ENCODE assay signal across 33 mouse cellular contexts in the genomic region with DNA sequence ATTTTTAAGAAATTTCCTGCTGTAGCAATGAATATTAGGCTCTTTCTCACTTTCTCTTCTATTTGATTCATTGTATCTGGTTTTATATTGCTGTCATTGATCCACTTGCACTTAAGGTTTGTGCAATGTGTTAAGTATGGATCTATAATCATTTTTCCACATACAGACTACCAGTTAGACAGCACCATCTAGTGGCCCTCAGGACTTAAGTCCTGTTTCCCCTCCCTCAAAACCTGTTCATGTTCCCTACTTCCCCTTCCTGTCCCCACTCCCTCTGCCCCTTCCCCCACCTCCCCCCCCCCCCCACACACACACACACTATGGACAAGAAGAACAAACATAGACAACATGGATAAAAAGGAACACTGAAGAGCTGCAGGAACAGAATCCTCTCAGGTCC. TPM values are rescaled to one million over a fixed set of nuclear protein-coding genes. Genes with fewer than 3 reads are reported as not detected.
DNase-seq lines count a peak whose midpoint lies in the region; ATAC-seq and TF ChIP-seq lines count a peak whose summit lies in the region.
"Not testable (repeated sequence)": the region's sequence is repeated elsewhere in the genome, so short reads cannot be mapped to it uniquely, and the experiment has no call there.
"Had no signal": no experiment of that assay in that cellular context is flagged by ENCODE, and none has a peak within 500 bp of the region (broad histone marks: within the 10 kb centered on the region; RNA-seq: fewer than 3 reads in every experiment).

No protein-coding gene starts in this region.

- not testable (repeated sequence) for H3K79me2 ChIP-seq in CH12.LX (replicated peaks; ENCODE audit: control insufficient read depth, extremely low read depth, insufficient read depth, poor library complexity, severe bottlenecking); MEL (ENCODE audit: control insufficient read depth, insufficient read depth, low read length, poor library complexity)

- H3K9ac ChIP-seq in CH12.LX (ENCODE audit: insufficient read depth, low read depth); MEL (ENCODE audit: control insufficient read depth, low read depth, low read length, poor library complexity, severe bottlenecking); liver, postnatal 0 days (replicated peaks): not testable (repeated sequence)

- H3K4me2 ChIP-seq in CH12.LX (ENCODE audit: insufficient read depth, low read depth, poor library complexity, severe bottlenecking); liver, postnatal 0 days (ENCODE audit: low read depth, low read length): not testable (repeated sequence)

- peak in 1 of 2 experiments; percentile 17; a peak in 1 of 4 replicates for TF ChIP-seq CTCF in CH12.LX (conservative IDR thresholded peaks at IDR 0.05 in 1 of 2, IDR thresholded peaks at IDR 0.05 in 1 of 2; ENCODE audit: low read depth in 2 of 2, low read length in 2 of 2)
- peak in 2 of 3 experiments; percentile 16 to 22; a peak in 1 of 6 replicates for TF ChIP-seq CTCF in MEL (IDR thresholded peaks at IDR 0.05 in 2 of 3, conservative IDR thresholded peaks at IDR 0.05 in 1 of 3; ENCODE audit: control insufficient read depth in 1 of 3, insufficient read depth in 1 of 3, low read depth in 2 of 3, low read length in 3 of 3, poor library complexity in 1 of 3, severe bottlenecking in 1 of 3)
- peak; percentile 17; the same call in 1 of the 2 replicates for TF ChIP-seq CTCF in liver, postnatal 0 days (IDR thresholded peaks at IDR 0.05; ENCODE audit: low read depth)

- TF ChIP-seq RAD21 in CH12.LX (IDR thresholded peaks at IDR 0.05; ENCODE audit: low read depth, low read length) (peak; percentile 30), MEL (IDR thresholded peaks at IDR 0.05; ENCODE audit: low read depth, low read length) (peak; percentile 24)

- H3K9me3 ChIP-seq in CH12.LX (replicated peaks; ENCODE audit: low read length); MEL (replicated peaks; ENCODE audit: insufficient read depth, low read length); liver, postnatal 0 days (ENCODE audit: low read length): not testable (repeated sequence)

- H3K27me3 ChIP-seq in CH12.LX (replicated peaks); MEL (ENCODE audit: control insufficient read depth in 1 of 2, insufficient read depth in 2 of 2, low read length in 2 of 2); liver, postnatal 0 days (ENCODE audit: insufficient read depth, low read length); splenic B cell, adult 2 months (ENCODE audit: control insufficient read depth, insufficient read depth, low read length, poor library complexity, severe bottlenecking): not testable (repeated sequence)

- H3K4me1 ChIP-seq in CH12.LX (ENCODE audit: control insufficient read depth in 1 of 2, insufficient read depth in 2 of 2); MEL (ENCODE audit: control insufficient read depth in 1 of 2, insufficient read depth in 2 of 2, low read length in 2 of 2); liver, postnatal 0 days (ENCODE audit: insufficient read depth): not testable (repeated sequence)

- not testable (repeated sequence) for TF ChIP-seq EP300 in CH12.LX (IDR thresholded peaks at IDR 0.05; ENCODE audit: low read length); MEL (IDR thresholded peaks at IDR 0.05; ENCODE audit: low read depth in 1 of 2, low read length in 2 of 2); liver, postnatal 0 days (IDR thresholded peaks at IDR 0.05; ENCODE audit: low read depth)

- in situ Hi-C loops in CH12.LX (cut with MboI; ENCODE audit: low pct_ligation_motif_present, low pct_unique_long_range_greater_than_20kb, low sequenced_read_pairs): not testable (repeated sequence)

- DNase-seq in 416B (ENCODE audit: low read depth) (peak; percentile 57), MEL (ENCODE audit: low read depth, low spot score) (peak; percentile 15), ZHBTc4 (ENCODE audit: low read depth, low spot score) (peak; percentile 50)
- not testable (repeated sequence) for DNase-seq in CH12.LX (ENCODE audit: extremely low read depth); liver, postnatal 0 days
- DNase-seq in splenic B cell, adult 2 months (ENCODE audit: low read depth, low spot score): peak; percentile 0

- not testable (repeated sequence) for ATAC-seq in liver, postnatal 0 days

- H3K27ac ChIP-seq in CH12.LX (ENCODE audit: insufficient read depth, low read depth); MEL (ENCODE audit: control insufficient read depth, low read depth, low read length); liver, postnatal 0 days (ENCODE audit: low read depth): not testable (repeated sequence)

- H3K36me3 ChIP-seq in CH12.LX (replicated peaks in 1 of 2; ENCODE audit: control insufficient read depth in 1 of 2, insufficient read depth in 1 of 2, low read length in 1 of 2); MEL (ENCODE audit: control insufficient read depth in 1 of 2, insufficient read depth in 2 of 2, low read length in 2 of 2); liver, postnatal 0 days (replicated peaks; ENCODE audit: insufficient read depth, low read length); splenic B cell, adult 2 months (ENCODE audit: control insufficient read depth, insufficient read depth, low read length, poor library complexity, severe bottlenecking): not testable (repeated sequence)

- dilution Hi-C loops in CH12.LX (cut with MboI; ENCODE audit: extremely low pct_ligation_motif_present, extremely low pct_unique_long_range_greater_than_20kb, low sequenced_read_pairs): not testable (repeated sequence)

- not testable (repeated sequence) for H3K4me3 ChIP-seq in CH12.LX (replicated peaks in 1 of 3; ENCODE audit: low read depth in 2 of 3, low read length in 2 of 3, poor library complexity in 1 of 3); MEL (ENCODE audit: control insufficient read depth in 1 of 2, insufficient read depth in 1 of 2, low read depth in 2 of 2, low read length in 2 of 2); liver, postnatal 0 days (ENCODE audit: low read depth, low read length)

- not testable (repeated sequence) for TF ChIP-seq POLR2A in CH12.LX (IDR thresholded peaks at IDR 0.05; ENCODE audit: low read depth, low read length); MEL (IDR thresholded peaks at IDR 0.05; ENCODE audit: control insufficient read depth in 1 of 2, insufficient read depth in 1 of 2, low read depth in 1 of 2, low read length in 2 of 2, poor library complexity in 1 of 2)

TF ChIP-seq in MEL, 35 proteins besides CTCF, POLR2A, EP300 and RAD21:
- peak; percentile 11; the same call in 1 of the 2 replicates for TF ChIP-seq SMC3 (IDR thresholded peaks at IDR 0.05; ENCODE audit: low read depth, low read length)

RNA-seq across cellular contexts. Expression of gene Zfp977, which starts 3.3 kb away (rescaled TPM):
- total RNA-seq in CH12.LX (2012; rRNA removed): not detected in 2 replicates
- not detected in 2 replicates for total RNA-seq in CH12.LX (2014; rRNA removed)
- not detected in 2 replicates for polyA plus RNA-seq in CH12.LX (2012; ENCODE audit: insufficient read length, low read depth)
- total RNA-seq in MEL (2012; rRNA removed): not detected in 2 replicates
- not detected for polyA plus RNA-seq in MEL (2012; ENCODE audit: insufficient read depth in 1 of 2, insufficient read length in 2 of 2, low read depth in 1 of 2, low replicate concordance in 2 of 2, missing spikeins in 1 of 2)
- 0.14 and 0.21 TPM in 2 replicates for polyA plus RNA-seq in liver, postnatal 0 days (2015; fragmentation: Nextera tagmentation; extraction: Ambion mirVana)
- total RNA-seq: granulocyte monocyte progenitor cell, adult 5-6 weeks had no signal
- polyA plus RNA-seq: activated CD4-positive, CD25-positive, alpha-beta regulatory T cell, adult 4 months; CD4-positive, CD25-positive, alpha-beta regulatory T cell, adult 4 months had no signal

RNA-seq across cellular contexts. Expression of gene Gm21028, which starts 17.3 kb away (rescaled TPM):
- total RNA-seq in CH12.LX (2012; rRNA removed) (not detected in 2 replicates), CH12.LX (2014; rRNA removed) (not detected in 2 replicates), MEL (2012; rRNA removed) (not detected in 2 replicates)
- polyA plus RNA-seq in CH12.LX (2012; ENCODE audit: insufficient read length, low read depth) (not detected in 2 replicates), MEL (2012; ENCODE audit: insufficient read depth in 1 of 2, insufficient read length in 2 of 2, low read depth in 1 of 2, low replicate concordance in 2 of 2, missing spikeins in 1 of 2) (not detected)
- polyA plus RNA-seq in liver, postnatal 0 days (2015; fragmentation: Nextera tagmentation; extraction: Ambion mirVana): not detected in 2 replicates
- total RNA-seq: adrenal gland, adult 8-10 months; adrenal gland, postnatal 25 days; gastrocnemius, adult 18-20 months; gastrocnemius, postnatal 10 days; gastrocnemius, postnatal 36 days; granulocyte monocyte progenitor cell, adult 5-6 weeks; heart, adult 2 months; heart, postnatal 14 days; heart, postnatal 4 days; hindbrain, postnatal 0 days had no signal
- polyA plus RNA-seq: activated CD4-positive, CD25-positive, alpha-beta regulatory T cell, adult 4 months; brain, embryonic 14.5 days; CD4-positive, CD25-positive, alpha-beta regulatory T cell, adult 4 months; embryonic facial prominence, embryonic 11.5 days; embryonic facial prominence, embryonic 14.5 days; forebrain, embryonic 10.5 days; forebrain, embryonic 13.5 days; forebrain, embryonic 16.5 days; heart, adult 2 months; heart, embryonic 10.5 days; heart, embryonic 13.5 days; heart, embryonic 16.5 days; hindbrain, embryonic 11.5 days; hindbrain, embryonic 14.5 days; hindbrain, postnatal 0 days; intestine, embryonic 14.5 days; intestine, postnatal 0 days; kidney, adult 2 months; Patski had no signal

RNA-seq across cellular contexts. Expression of gene Zfp976, which starts 46.7 kb away (rescaled TPM):
- total RNA-seq in CH12.LX (2012; rRNA removed) (not detected in 2 replicates), CH12.LX (2014; rRNA removed) (not detected in 2 replicates), MEL (2012; rRNA removed) (not detected in 2 replicates)
- polyA plus RNA-seq in CH12.LX (2012; ENCODE audit: insufficient read length, low read depth) (not detected in 2 replicates), MEL (2012; ENCODE audit: insufficient read depth in 1 of 2, insufficient read length in 2 of 2, low read depth in 1 of 2, low replicate concordance in 2 of 2, missing spikeins in 1 of 2) (not detected)
- 0.41 and 0.50 TPM in 2 replicates for polyA plus RNA-seq in liver, postnatal 0 days (2015; fragmentation: Nextera tagmentation; extraction: Ambion mirVana)
